Mouse (Mus musculus): ENCODE measurements around the gene Cttnbp2nl. TPM values are rescaled to one million over a fixed set of nuclear protein-coding genes. Genes with fewer than 3 reads are reported as not detected.

The Cttnbp2nl gene
- total RNA-seq, 2 experiments from 2014 or later = 30.2 to 31.3 TPM

DNA sequence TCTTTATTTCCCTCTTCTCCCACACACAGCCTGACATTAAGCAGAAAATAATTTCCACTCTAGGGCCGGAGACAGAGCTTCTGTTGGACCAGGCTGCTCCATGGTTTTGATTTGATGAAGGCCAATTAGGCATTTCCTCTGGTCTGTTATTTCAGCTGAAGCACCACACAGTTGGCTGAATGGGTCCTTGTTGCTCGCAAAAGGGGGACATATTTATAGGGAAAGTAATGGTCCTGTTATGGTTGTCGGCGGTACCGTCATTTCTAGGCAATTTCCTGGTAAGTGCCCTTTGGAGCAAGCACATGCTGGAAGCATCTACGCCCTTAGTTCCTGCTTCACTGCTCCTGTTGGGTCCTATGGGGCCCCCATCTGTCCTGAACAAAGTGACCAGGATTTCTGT is 8.0 kb upstream of the Cttnbp2nl start:
- intact Hi-C loops (cut with DNase I) = loop anchor here (5.0 kb wide), 1 partner anchor 289 kb away; no protein-coding TSS in a partner anchor

GRCm38 (mm10) chr3:105059911-105060310 is 7.0 kb upstream of the Cttnbp2nl start:
- DNase-seq = no peak
- intact Hi-C loops (cut with DNase I) = loop anchor here (1.0 to 10.0 kb wide), 7 partner anchors 68 to 545 kb away; partner anchors contain the start of genes Lrig2 and Rhoc

More for the DNA sequence above, 8.0 kb upstream of the Cttnbp2nl start:
- no peak for DNase-seq

DNA sequence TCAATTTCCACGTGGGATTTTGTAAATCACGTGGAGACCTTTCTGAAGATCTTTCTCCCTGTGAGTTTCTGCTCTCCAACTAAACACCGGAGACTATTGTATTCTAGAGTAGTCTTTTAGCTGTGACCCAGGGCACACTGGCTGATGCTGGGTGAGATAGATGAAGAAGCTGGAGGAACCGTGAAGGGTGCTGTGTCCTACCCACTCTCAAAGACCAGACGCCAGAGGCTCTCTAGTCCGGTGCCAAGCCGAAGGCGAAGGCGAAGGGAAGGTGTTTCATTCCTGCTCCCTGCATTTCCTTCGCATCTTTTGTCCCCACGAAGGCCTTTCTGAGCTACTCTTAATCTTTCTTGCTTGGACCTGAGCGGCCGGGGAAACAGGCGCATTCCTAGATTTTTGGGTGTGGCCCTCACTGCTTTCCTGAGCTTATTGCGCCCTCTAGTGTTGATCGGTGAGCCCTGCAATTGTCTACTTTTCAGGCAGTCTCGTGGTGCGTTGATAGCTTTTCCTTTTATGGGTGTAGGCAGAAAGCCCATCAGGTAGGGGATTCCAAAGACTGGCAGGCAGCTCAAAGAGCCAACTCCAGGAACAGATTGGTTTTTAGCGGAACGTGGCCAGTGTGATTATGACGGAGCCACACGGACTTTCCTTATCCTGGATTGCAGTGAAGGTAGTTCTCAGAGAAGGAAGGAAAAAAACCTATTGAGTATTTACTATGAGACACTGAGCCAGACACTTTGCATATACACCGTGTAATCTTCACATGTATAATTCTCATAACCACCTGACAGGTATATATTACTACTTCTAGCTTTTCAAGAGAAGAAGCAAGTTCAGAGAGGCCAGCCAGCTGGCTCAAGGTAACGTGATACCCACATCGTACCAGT is 5.9 kb upstream of the Cttnbp2nl start:
- intact Hi-C loops (cut with DNase I) = loop anchor here (1.0 to 10.0 kb wide), 6 partner anchors 67 to 544 kb away; partner anchors contain the start of genes Lrig2 and Rhoc
- DNase-seq = peak; percentile 82 to 90

GRCm38 (mm10) chr3:105055666-105056065 is 2.7 kb upstream of the Cttnbp2nl start:
- no peak for DNase-seq
- intact Hi-C loops (cut with DNase I) = loop anchor here (5.0 to 10.0 kb wide), 5 partner anchors 168 to 541 kb away; partner anchors contain the start of genes Lrig2 and Rhoc

DNA sequence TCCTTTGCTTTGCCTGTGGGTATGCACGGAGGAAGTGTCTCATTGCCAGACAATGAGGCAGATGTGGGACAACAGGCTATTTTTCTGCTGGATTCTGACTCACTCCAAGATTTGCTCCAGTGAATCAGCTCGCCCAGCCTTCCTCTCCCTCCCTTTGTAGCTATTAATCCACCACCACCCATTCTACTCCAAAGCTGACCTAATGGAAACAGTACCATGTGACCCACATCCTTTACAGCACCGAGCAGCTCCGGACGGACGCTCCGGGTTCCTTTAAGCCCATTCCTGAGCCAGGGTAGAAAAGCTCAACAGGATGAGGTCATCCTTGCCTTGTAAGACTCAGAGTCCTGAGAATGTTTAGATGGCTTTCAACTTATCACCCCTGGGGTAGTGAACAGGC is 2.0 kb upstream of the Cttnbp2nl start:
- DNase-seq = peak; percentile 65 to 69
- intact Hi-C loops (cut with DNase I) = loop anchor here (5.0 to 10.0 kb wide), 5 partner anchors 168 to 540 kb away; partner anchors contain the start of genes Lrig2 and Rhoc

- no peak for DNase-seq
- intact Hi-C loops (cut with DNase I) = loop anchor here (10.0 kb wide), 2 partner anchors 339 to 539 kb away; partner anchors contain the start of gene Lrig2
Measured at GRCm38 (mm10) chr3:105053698-105054001, 704 bp upstream of the Cttnbp2nl start.

- intact Hi-C loops (cut with DNase I) = loop anchor here (10.0 kb wide), 2 partner anchors 338 to 538 kb away; partner anchors contain the start of gene Lrig2
Measured at GRCm38 (mm10) chr3:105052171-105052936, 592 bp downstream of the Cttnbp2nl start.

GRCm38 (mm10) chr3:105051103-105051502 is 1.8 kb downstream of the Cttnbp2nl start:
- intact Hi-C loops (cut with DNase I) = loop anchor here (2.0 to 10.0 kb wide), 3 partner anchors 32 to 536 kb away; partner anchors contain the start of gene Lrig2
- no peak for DNase-seq

More at GRCm38 (mm10) chr3:105052171-105052936, 592 bp downstream of the Cttnbp2nl start:
- DNase-seq = no peak

- DNase-seq = no peak
- intact Hi-C loops (cut with DNase I) = loop anchor here (2.0 to 10.0 kb wide), 3 partner anchors 31 to 535 kb away; partner anchors contain the start of gene Lrig2
Measured at GRCm38 (mm10) chr3:105049848-105050247, 3.1 kb downstream of the Cttnbp2nl start.

DNA sequence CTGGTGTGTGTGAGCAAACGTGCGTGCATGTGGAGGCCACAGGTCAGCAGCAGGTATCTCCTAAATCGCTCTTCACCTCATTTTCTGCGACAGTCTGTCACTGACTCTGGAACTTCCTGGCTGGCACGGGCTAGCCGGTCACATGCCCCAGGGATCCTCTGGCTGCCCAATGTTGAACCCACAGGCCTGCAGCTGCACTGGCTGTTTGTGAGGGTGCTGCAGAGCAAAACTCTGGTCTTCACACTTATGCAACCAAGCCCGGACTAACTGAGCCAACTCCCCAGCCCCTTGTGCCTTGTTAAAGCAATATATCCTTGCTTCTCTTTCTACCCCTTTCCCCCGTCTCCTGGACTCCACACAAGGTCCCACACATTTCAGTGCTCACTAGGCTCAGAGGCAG is 5.3 kb downstream of the Cttnbp2nl start:
- DNase-seq = peak; percentile 68 to 76
- intact Hi-C loops (cut with DNase I) = no loop called here

- no peak for DNase-seq
- intact Hi-C loops (cut with DNase I) = no loop called here
Measured at GRCm38 (mm10) chr3:105046870-105047269, 6.1 kb downstream of the Cttnbp2nl start.

DNA sequence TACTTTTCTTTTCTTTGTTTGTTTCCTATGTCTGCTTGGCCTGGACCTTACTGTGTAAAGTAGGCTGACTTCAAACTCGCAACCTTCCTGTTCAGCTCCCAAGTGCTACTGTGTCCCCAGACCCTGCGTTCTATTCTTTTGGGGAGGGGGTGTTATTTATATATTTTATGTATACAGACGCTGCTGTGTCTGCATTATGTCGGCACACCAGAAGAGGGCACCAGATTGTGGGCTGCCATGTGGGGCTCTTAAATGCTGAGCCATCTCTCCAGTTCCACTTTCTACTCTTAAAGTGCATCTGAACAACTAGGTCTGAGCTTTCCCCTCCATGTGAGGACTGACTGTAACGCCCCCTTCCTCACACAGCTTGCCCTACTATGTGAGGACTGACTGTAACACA is 9.2 kb downstream of the Cttnbp2nl start:
- DNase-seq = no peak

DNA sequence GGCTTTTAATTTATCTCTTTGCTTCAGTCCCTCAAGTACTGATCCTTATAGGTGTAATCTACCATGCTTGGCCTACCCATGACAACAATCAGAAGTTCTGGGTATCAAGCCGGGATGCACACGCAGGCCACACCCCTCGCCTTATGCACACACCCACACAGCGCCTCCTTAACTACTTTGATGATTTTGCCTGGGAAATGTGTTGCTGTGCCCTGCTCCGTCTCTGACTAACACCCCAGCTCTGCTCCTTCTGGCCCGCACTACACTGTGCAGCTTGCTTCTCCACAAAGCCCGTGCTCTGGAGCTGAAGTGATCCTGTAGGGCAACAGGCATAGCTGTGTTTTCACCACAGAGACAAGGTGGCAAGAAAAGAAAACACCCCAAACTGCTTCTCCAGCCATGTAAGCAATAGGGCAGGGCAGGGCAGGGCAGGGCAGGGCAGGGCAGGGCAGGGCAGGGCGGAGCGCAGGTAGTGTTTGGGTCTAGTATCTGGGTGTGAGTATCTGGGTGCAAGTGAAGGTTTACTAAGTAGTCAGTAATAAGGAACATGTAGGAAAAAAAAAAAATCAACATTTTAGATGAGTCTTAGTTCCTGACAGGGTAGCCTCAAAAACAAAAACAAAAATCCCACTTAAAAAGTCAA is 11.8 kb downstream of the Cttnbp2nl start:
- intact Hi-C loops (cut with DNase I) = no loop called here
- no peak for DNase-seq

More for the DNA sequence above, 9.2 kb downstream of the Cttnbp2nl start:
- intact Hi-C loops (cut with DNase I) = no loop called here

DNA sequence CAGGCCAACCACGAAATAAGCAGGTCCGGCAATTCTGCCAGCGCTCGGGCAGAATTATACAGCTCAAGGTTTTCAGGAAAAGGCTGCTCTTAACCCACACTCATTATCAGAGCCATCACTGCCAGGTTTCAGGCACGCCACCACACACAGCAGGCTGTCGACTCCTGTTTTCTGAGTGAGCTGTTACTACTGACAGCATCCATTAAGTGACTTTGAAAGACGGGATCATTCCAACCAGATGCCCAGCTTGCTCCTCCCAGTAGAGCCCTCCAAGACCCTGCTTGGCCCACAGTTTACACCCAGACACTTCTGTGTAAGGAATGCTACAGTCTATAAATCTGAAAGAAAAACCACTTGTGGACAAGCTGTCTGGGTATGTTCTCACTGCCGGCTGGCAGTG is 12.9 kb downstream of the Cttnbp2nl start:
- DNase-seq = no peak
- intact Hi-C loops (cut with DNase I) = no loop called here

GRCm38 (mm10) chr3:105037240-105037770 is 15.6 kb downstream of the Cttnbp2nl start:
- intact Hi-C loops (cut with DNase I) = no loop called here

DNA sequence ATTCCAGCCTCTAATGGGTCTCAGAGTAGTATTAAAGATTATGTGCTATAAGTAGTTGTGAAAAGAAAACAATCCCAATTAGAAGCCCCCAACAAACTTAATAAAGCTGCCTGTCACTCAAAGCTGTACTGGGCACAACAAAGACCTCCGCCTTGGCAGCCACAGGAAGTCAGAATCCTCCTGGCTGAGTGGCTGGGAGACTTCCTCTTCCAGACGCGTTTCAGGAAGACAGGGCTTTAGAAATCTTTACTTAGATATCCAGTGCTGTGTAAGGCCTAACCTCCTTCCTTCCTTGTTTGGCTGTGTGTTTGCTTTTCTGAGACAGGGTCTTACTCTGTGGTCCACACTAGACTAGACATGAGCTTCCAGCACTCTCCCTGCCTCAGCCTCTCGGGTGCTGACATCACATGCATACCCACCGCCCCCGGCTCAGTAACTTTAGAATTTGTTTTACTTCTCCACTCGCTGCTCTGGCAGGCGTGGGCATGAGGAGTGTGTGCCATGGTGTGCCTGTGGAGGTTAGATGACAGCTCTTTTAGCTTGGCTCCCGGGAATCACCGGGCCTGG is 16.6 kb downstream of the Cttnbp2nl start:
- no peak for DNase-seq
- intact Hi-C loops (cut with DNase I) = no loop called here

More at GRCm38 (mm10) chr3:105037240-105037770, 15.6 kb downstream of the Cttnbp2nl start:
- DNase-seq = no peak

DNA sequence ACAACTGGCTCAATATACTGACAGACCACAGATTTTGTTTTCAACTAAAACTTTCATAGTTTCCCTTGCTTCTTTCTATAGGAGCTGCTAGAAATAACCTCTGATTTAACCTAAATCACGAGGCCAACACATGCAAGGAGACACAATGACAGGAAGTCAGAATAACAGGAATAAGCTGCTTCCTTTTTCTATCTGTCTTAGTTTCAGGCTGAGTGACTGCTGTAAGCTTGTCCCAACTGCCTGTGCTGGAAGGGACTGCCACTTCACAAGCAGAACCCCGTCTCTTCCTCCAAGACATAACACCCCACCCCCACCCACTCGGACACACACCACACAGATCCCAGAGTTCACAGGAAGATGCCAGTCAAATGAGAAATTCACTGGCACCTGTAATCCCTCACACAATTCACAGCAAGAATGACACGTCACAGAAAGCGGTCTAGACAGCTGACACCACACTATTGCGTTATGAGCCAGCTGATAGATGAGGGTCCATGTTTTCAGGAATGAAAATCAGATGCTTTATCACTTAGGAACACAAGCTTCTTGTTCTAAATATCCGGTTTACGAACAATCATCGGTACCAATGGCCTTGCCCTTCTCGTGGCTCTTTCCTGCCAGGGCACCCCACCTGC is 29.5 kb downstream of the Cttnbp2nl start:
- intact Hi-C loops (cut with DNase I) = no loop called here
- DNase-seq = no peak

DNA sequence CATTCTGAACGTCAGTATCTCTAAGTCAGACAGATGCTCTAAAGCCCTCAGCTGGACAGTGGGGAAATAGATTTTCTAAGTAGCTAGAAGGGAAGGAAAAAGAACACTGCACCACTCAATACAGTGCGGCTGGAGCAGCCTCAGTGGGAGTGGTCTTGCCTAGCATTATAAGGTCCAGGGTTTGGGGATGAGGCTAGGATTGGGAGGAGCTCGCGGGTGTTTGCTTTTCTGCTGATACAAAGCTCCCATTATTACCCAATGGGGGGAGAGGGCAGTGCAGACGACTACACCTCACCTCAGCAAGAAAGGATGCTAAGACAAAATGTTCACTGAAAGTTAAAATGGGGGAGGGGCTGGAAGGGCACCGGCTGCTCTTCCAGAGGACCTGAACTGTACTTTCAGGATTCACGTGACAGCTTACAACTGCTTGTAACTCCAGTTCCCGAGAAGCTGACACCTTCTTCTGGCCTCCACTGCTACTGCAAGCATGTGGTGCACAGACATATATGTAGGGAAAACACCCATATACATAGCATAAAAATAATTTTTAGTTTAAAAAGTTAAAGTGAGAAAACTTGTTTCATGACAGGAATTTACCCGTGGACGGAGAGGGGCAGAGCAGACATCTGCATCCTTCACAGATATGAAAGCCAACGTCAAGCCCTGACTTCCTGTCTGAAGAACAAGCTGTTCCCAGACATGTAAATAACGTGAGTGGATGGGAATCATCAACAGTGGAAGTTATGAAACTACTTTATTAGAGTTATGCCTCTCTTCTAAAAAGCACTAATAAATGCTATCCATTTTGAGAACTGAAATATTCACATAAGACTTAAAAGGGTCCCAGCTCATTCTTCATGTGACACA is 32.9 kb downstream of the Cttnbp2nl start:
- DNase-seq = peak; percentile 49 to 53
- intact Hi-C loops (cut with DNase I) = loop anchor here (2.0 kb wide), 2 partner anchors 15 to 31 kb away; no protein-coding TSS in a partner anchor

Measured in heart, postnatal 14 days (tissue).